Mouse (Mus musculus) forebrain, embryonic 13.5 days (tissue): Measurements from ENCODE around the gene Nuak1. TPM values are rescaled to one million over a fixed set of nuclear protein-coding genes. Genes with fewer than 3 reads are reported as not detected.

Source experiments
- ATAC-seq: fragments of 200-750 bp; cut with Nextera tagmentation; 2 replicates; pipeline ENCODE4 v1.8.0; 2017
- H3K27ac ChIP-seq: fragments of 300-500 bp; sonication (generic); 2 replicates; pipeline ENCODE4 v1.5.1; 2015; ENCODE audit warnings: inconsistent platforms, mild to moderate bottlenecking, moderate library complexity
- H3K27me3 ChIP-seq: fragments of 300-500 bp; sonication (generic); 2 replicates; pipeline ENCODE4 v1.6.1; 2015; ENCODE audit warnings: mild to moderate bottlenecking, inconsistent platforms
- H3K36me3 ChIP-seq: fragments of 300-500 bp; sonication (generic); 2 replicates; pipeline ENCODE4 v1.6.1; 2015; ENCODE audit warnings: mild to moderate bottlenecking, inconsistent platforms; ENCODE audit not compliant: poor library complexity, severe bottlenecking
- H3K4me1 ChIP-seq: fragments of 300-500 bp; sonication (generic); 2 replicates; pipeline ENCODE4 v1.6.1; 2015; ENCODE audit warnings: inconsistent platforms
- H3K4me2 ChIP-seq: fragments of 300-500 bp; sonication (generic); 2 replicates; pipeline ENCODE4 v1.6.1; 2015; ENCODE audit warnings: inconsistent platforms, mild to moderate bottlenecking, moderate library complexity
- H3K4me3 ChIP-seq: fragments of 300-500 bp; sonication (generic); 2 replicates; pipeline ENCODE4 v1.5.1; 2015; ENCODE audit warnings: mild to moderate bottlenecking, inconsistent platforms
- H3K9ac ChIP-seq: fragments of 300-500 bp; sonication (generic); 2 replicates; pipeline ENCODE4 v1.6.1; 2015; ENCODE audit warnings: mild to moderate bottlenecking, inconsistent platforms
- H3K9me3 ChIP-seq: fragments of 300-500 bp; sonication (generic); replicated peaks from 2 replicates; pipeline ENCODE4 v1.6.1; 2016; ENCODE audit warnings: inconsistent platforms
- WGBS: fragments of 180-500 bp; shearing (Covaris S2); methylation state at CpG from one replicate; pipeline ENCODE4 v1.1.7; 2015; 5-methylcytosine and 5-hydroxymethylcytosine counted together
- polyA plus RNA-seq: library from polyadenylated mRNA; unstranded; fragments of >200 nt; fragmentation: Nextera tagmentation; extraction: Ambion mirVana; gene quantifications from 2 replicates; pipeline ENCODE4 v1.2.1, GENCODE M21; 2015

Nuak1 gene
- polyA plus RNA-seq, 1 experiment from 2014 or later: 7.4 TPM

DNA sequence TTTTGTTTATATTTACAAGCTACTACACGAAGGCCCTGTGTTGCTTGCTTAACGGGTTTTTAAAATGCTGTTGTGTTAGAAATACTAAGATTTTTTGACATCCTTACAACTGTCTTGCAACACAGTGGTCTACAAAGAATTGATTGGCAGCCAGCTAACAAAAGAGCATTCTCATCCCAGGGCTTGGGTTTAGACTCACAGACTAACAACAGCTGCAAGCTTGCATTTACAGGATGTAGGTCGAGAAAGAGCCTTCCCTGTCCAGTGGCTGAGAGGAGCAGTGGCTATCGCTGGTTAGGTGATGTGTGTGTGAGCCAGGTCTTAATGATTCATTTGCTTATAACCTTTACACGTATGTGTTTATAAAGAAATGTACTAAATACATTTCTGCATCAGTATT, 94.7 kb downstream of the Nuak1 start:
- Histone ChIP-seq H3K27me3 (no peaks in the 10 kb centered on the region), H3K4me1 (no peaks in the 10 kb centered on the region), H3K36me3 (no peaks in the 10 kb centered on the region), H3K27ac (no peak overlapping the region), H3K4me3 (no peak overlapping the region), H3K4me2 (no peak overlapping the region), H3K9me3 (no peaks in the 10 kb centered on the region), H3K9ac (no peak overlapping the region)
- 60% methylated on average over 5 of the region's 5 CpGs for WGBS
- ATAC-seq: no peak

DNA sequence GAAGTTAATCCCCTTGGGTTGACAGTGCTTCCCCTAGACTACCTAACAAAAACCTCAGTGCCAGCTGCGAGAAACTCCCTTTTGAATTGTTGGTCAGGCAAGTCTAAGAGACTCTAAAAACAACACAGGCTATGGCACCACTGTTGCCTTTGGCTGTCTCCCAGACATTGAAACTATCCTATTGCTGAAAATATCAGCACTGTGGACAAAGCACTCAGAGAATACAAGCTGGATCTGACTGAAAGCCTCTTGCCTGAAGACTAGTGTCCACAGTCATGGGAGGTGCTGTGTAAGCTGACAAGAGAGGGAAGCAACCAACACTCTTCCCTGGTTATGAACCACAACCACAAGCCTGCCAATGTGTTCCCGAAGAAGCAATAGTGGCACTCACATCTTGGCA, 96.9 kb downstream of the Nuak1 start:
- Histone ChIP-seq H3K4me2 (no peak overlapping the region), H3K27ac (no peak overlapping the region), H3K4me1 (no peaks in the 10 kb centered on the region), H3K9me3 (no peaks in the 10 kb centered on the region), H3K36me3 (no peaks in the 10 kb centered on the region), H3K27me3 (no peaks in the 10 kb centered on the region), H3K9ac (no peak overlapping the region), H3K4me3 (no peak overlapping the region)
- WGBS: 91% methylated on average over 2 of the region's 2 CpGs
- ATAC-seq: no peak

DNA sequence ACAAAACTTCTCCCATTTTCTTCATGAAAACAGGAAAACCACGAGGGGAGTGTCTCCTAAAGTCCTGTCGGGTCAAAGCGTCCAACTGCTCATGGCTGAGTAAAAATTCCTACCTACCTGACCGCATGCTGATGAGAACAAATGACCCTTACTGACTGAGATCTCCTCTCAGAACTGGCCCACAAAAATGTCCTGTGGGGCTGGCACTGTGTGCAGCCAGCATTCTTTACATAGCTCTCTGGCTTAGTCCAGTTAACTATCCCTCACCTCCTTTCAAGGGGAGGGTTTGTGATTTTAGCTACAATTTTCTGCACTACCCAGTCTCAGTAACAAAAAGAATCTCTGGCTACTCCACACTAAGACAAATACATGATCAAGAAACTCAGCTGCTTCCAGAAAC, 100.9 kb downstream of the Nuak1 start:
- no peak for ATAC-seq
- no peak overlapping the region for H3K4me3 ChIP-seq
- H3K27me3 ChIP-seq: no peaks in the 10 kb centered on the region
- WGBS: 60% methylated on average over 4 of the region's 4 CpGs
- H3K9ac ChIP-seq: no peak overlapping the region
- no peaks in the 10 kb centered on the region for H3K9me3 ChIP-seq
- no peaks in the 10 kb centered on the region for H3K36me3 ChIP-seq
- H3K27ac ChIP-seq: no peak overlapping the region
- H3K4me1 ChIP-seq: no peaks in the 10 kb centered on the region
- H3K4me2 ChIP-seq: no peak overlapping the region

DNA sequence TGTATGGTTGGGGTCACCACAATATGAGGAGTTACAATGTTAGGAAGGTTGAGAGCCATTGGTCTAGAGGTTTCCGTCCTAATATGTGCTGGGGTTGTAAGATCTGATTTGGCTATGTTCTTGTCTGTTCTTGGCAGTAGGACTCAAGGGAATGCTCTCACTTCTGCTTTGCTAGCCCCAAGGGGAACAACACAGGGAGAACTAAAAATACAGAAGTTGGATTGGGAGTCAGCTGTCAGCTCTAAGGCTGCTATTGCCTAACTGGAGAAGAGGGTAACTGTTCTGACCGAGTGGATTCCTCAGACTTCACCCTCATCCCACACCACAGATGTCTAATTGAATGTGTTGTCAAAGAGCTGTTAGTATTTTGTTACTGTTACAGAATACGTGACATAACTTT, 101.6 kb downstream of the Nuak1 start:
- no peak for ATAC-seq
- H3K4me2 ChIP-seq: no peak overlapping the region
- no peaks in the 10 kb centered on the region for H3K36me3 ChIP-seq

DNA sequence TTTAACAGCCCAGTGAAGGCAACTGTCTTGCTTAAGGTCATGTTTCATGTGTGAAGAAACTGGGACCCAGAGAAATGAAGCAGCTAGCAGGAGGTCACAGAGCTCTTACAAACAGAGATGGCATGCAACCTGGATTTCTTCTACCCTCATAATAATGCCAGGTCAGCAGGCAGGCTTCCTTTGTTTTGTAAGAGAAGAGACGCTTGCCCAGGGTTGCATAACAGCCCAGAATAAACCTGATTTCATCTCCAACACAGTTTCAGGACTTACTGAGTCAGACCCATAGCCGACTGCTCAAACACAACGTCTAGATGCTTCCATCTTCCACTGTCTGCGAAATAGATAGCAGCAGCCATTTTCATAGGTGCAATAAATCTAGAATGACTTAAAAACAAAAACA, 105.0 kb downstream of the Nuak1 start:
- no peaks in the 10 kb centered on the region; the same call in 1 of the 2 replicates for H3K9me3 ChIP-seq
- ATAC-seq: no peak
- H3K27me3 ChIP-seq: no peaks in the 10 kb centered on the region
- no peak overlapping the region for H3K9ac ChIP-seq
- H3K4me1 ChIP-seq: no peaks in the 10 kb centered on the region
- H3K36me3 ChIP-seq: no peaks in the 10 kb centered on the region
- H3K27ac ChIP-seq: no peak overlapping the region
- H3K4me2 ChIP-seq: no peak overlapping the region
- H3K4me3 ChIP-seq: no peak overlapping the region
- WGBS: 81% methylated on average over 4 of the region's 4 CpGs

More for the DNA sequence above, 101.6 kb downstream of the Nuak1 start:
- H3K27ac ChIP-seq: no peak overlapping the region
- no peaks in the 10 kb centered on the region for H3K9me3 ChIP-seq
- H3K27me3 ChIP-seq: no peaks in the 10 kb centered on the region
- no peak overlapping the region for H3K4me3 ChIP-seq
- WGBS: 88% methylated on average over 3 of the region's 3 CpGs
- H3K4me1 ChIP-seq: no peaks in the 10 kb centered on the region
- no peak overlapping the region for H3K9ac ChIP-seq

DNA sequence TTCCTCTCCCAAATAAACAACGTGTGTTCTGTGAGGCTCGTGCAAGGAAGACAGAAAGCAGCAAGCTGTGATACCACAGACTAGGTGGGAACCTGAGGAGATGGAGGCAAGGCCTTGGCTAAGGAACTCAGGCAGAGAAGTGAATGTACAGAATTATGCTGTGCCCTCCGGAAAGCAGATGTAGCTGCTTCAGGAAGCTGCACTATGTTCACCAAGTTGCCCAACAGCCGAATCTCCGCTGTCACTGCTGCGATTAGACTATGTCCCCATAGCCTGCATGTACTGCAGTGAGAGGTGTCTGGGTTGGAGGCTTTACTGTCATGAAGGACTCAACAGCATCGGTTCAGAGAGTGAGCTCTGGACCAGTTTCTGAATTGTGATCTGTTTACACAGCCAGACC, 110.6 kb downstream of the Nuak1 start:
- Histone ChIP-seq H3K9ac (no peak overlapping the region), H3K9me3 (no peaks in the 10 kb centered on the region; the same call in 1 of the 2 replicates), H3K27ac (no peak overlapping the region), H3K4me2 (no peak overlapping the region), H3K36me3 (no peaks in the 10 kb centered on the region), H3K4me1 (no peaks in the 10 kb centered on the region), H3K27me3 (no peaks in the 10 kb centered on the region), H3K4me3 (no peak overlapping the region)
- no peak for ATAC-seq
- 95% methylated on average over 7 of the region's 7 CpGs for WGBS

DNA sequence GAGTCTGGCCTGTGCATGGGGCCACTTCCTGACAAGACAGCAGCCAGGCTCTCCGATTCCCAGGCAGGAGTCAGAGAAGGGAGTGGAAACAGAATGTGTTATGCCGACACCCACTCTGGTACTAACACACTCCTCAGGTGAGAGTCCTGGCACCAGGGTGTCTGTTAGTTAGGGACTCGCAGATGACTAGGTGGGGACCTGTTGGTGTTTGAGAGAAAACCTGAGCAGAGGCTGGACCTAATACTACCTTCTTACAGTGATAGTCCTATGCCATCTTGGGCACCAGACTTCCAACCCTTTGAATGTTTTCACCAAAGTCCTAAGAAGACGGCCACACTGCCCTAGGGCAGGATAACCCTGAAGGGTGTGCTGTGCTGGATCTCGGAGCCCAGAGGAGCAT, 111.1 kb downstream of the Nuak1 start:
- WGBS: 87% methylated on average over 5 of the region's 5 CpGs
- H3K4me1 ChIP-seq: no peaks in the 10 kb centered on the region
- no peaks in the 10 kb centered on the region for H3K36me3 ChIP-seq
- no peaks in the 10 kb centered on the region; the same call in 1 of the 2 replicates for H3K9me3 ChIP-seq
- H3K4me3 ChIP-seq: no peak overlapping the region
- H3K9ac ChIP-seq: no peak overlapping the region
- H3K4me2 ChIP-seq: no peak overlapping the region
- ATAC-seq: no peak
- no peak overlapping the region for H3K27ac ChIP-seq
- H3K27me3 ChIP-seq: no peaks in the 10 kb centered on the region

DNA sequence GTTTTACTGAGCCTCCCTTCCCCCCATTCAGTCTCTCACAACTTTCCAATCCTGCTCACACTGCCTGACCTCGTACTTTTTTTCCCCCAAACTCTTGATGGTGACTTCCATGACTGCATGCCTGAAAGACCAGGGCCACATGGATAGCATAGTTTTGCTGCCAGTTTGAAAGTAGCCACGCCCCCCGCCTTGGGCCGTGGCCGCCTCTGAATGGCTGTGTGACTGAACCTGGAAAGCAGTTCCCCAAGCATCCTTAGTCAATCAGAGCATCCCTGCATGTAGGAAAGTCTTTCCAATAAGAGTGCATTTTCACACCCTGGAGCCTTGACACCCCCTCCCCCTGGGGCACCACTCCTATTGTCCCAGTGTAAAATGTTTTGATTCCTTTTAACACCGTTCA, 116.4 kb downstream of the Nuak1 start:
- Histone ChIP-seq H3K4me2 (no peak overlapping the region), H3K9me3 (no peaks in the 10 kb centered on the region), H3K4me3 (no peak overlapping the region), H3K27ac (no peak overlapping the region), H3K27me3 (no peaks in the 10 kb centered on the region), H3K4me1 (0 out of 2 replicates have a peak, but pooled peaks cover 3% of the 10 kb centered on the region), H3K36me3 (no peaks in the 10 kb centered on the region), H3K9ac (no peak overlapping the region)
- ATAC-seq: no peak
- 51% methylated on average over 6 of the region's 6 CpGs for WGBS

Other genes with a start within 250 kb of the Nuak1 start
- gene Ckap4, start 93.5 kb upstream of the Nuak1 start, polyA plus RNA-seq: 36.4 and 39.0 TPM in 2 replicates
- 14.0 and 16.7 TPM in 2 replicates for gene Tcp11l2, start 136.0 kb upstream of the Nuak1 start, polyA plus RNA-seq
- 13.3 and 13.5 TPM in 2 replicates for gene Polr3b, start 181.7 kb upstream of the Nuak1 start, polyA plus RNA-seq